Mouse (Mus musculus): ENCODE results near the gene Cdt1. TPM values are rescaled to one million over a fixed set of nuclear protein-coding genes. Genes with fewer than 3 reads are reported as not detected.

Cdt1 gene
- polyA plus RNA-seq, 1 experiment from 2014 or later = 47.6 TPM

- no peak for DNase-seq (ENCODE audit: low spot score)
- peak overlapping the region; percentile 85 for H3K27ac ChIP-seq
- no peaks in the 10 kb centered on the region for H3K9me3 ChIP-seq
- H3K36me3 ChIP-seq = peaks cover 34% of the 10 kb centered on the region
- no peaks in the 10 kb centered on the region for H3K27me3 ChIP-seq (ENCODE audit: insufficient read depth, poor library complexity, severe bottlenecking)
- H3K4me3 ChIP-seq = no peak overlapping the region; the same call in 1 of the 2 replicates
- WGBS = 63% methylated on average over 2 of the region's 2 CpGs
- peaks cover 74% of the 10 kb centered on the region for H3K4me1 ChIP-seq
These were observed 30.0 kb upstream of the Cdt1 start for GRCm38 (mm10) chr8:122537812-122538211.

GRCm38 (mm10) chr8:122538310-122539076, 29.3 kb upstream of the Cdt1 start:
- Histone ChIP-seq H3K36me3 (peaks cover 38% of the 10 kb centered on the region), H3K4me1 (peaks cover 75% of the 10 kb centered on the region), H3K27me3 (ENCODE audit: insufficient read depth, poor library complexity, severe bottlenecking) (no peaks in the 10 kb centered on the region), H3K4me3 (no peak overlapping the region), H3K9me3 (no peaks in the 10 kb centered on the region), H3K27ac (peak overlapping the region; percentile 85; the same call in 1 of the 2 replicates)
- WGBS = 91% methylated on average over 9 of the region's 9 CpGs
- DNase-seq (ENCODE audit: low spot score) = no peak

GRCm38 (mm10) chr8:122544138-122544537, 23.7 kb upstream of the Cdt1 start:
- peaks cover 27% of the 10 kb centered on the region for H3K36me3 ChIP-seq
- no peaks in the 10 kb centered on the region for H3K9me3 ChIP-seq
- no peak for DNase-seq (ENCODE audit: low spot score)
- H3K4me3 ChIP-seq = no peak overlapping the region
- 89% methylated on average over 8 of the region's 8 CpGs for WGBS
- H3K27ac ChIP-seq = 0 out of 2 replicates have a peak overlapping the region, but pooled peaks have one; percentile 71
- no peaks in the 10 kb centered on the region for H3K27me3 ChIP-seq (ENCODE audit: insufficient read depth, poor library complexity, severe bottlenecking)
- H3K4me1 ChIP-seq = peaks cover 81% of the 10 kb centered on the region

GRCm38 (mm10) chr8:122546066-122546755, 21.6 kb upstream of the Cdt1 start:
- peak; percentile 93 for DNase-seq (ENCODE audit: low spot score)
- 47% methylated on average over 7 of the region's 7 CpGs for WGBS
- Histone ChIP-seq H3K4me1 (peaks cover 93% of the 10 kb centered on the region), H3K27ac (peak overlapping the region; percentile 87), H3K27me3 (ENCODE audit: insufficient read depth, poor library complexity, severe bottlenecking) (no peaks in the 10 kb centered on the region), H3K9me3 (no peaks in the 10 kb centered on the region), H3K4me3 (peak overlapping the region; percentile 88), H3K36me3 (peaks cover 20% of the 10 kb centered on the region)

- peaks cover 93% of the 10 kb centered on the region for H3K4me1 ChIP-seq
These were observed 20.9 kb upstream of the Cdt1 start for GRCm38 (mm10) chr8:122546811-122547453.

GRCm38 (mm10) chr8:122547815-122548214, 20.0 kb upstream of the Cdt1 start:
- H3K36me3 ChIP-seq = peaks cover 19% of the 10 kb centered on the region
- peaks cover 86% of the 10 kb centered on the region for H3K4me1 ChIP-seq
- peak; percentile 93 for DNase-seq (ENCODE audit: low spot score)
- no peaks in the 10 kb centered on the region for H3K9me3 ChIP-seq
- peak overlapping the region; percentile 87 for H3K27ac ChIP-seq
- WGBS = 25% methylated on average over 5 of the region's 5 CpGs
- peak overlapping the region; percentile 88 for H3K4me3 ChIP-seq
- H3K27me3 ChIP-seq (ENCODE audit: insufficient read depth, poor library complexity, severe bottlenecking) = no peaks in the 10 kb centered on the region

More at GRCm38 (mm10) chr8:122546811-122547453, 20.9 kb upstream of the Cdt1 start:
- H3K27me3 ChIP-seq (ENCODE audit: insufficient read depth, poor library complexity, severe bottlenecking) = no peaks in the 10 kb centered on the region
- no peaks in the 10 kb centered on the region for H3K9me3 ChIP-seq
- H3K4me3 ChIP-seq = peak overlapping the region; percentile 88
- DNase-seq (ENCODE audit: low spot score) = peak; percentile 79
- H3K27ac ChIP-seq = peak overlapping the region; percentile 87
- H3K36me3 ChIP-seq = peaks cover 20% of the 10 kb centered on the region
- 65% methylated on average over 24 of the region's 24 CpGs for WGBS

GRCm38 (mm10) chr8:122548331-122548730, 19.5 kb upstream of the Cdt1 start:
- WGBS = 53% methylated on average over 13 of the region's 13 CpGs
- DNase-seq (ENCODE audit: low spot score) = no peak
- Histone ChIP-seq H3K4me3 (peak overlapping the region; percentile 88), H3K4me1 (peaks cover 81% of the 10 kb centered on the region), H3K27ac (peak overlapping the region; percentile 87), H3K27me3 (ENCODE audit: insufficient read depth, poor library complexity, severe bottlenecking) (no peaks in the 10 kb centered on the region), H3K9me3 (no peaks in the 10 kb centered on the region), H3K36me3 (peaks cover 14% of the 10 kb centered on the region)

- H3K27ac ChIP-seq = peak overlapping the region; percentile 98
- 69% methylated on average over 3 of the region's 3 CpGs for WGBS
- H3K27me3 ChIP-seq (ENCODE audit: insufficient read depth, poor library complexity, severe bottlenecking) = no peaks in the 10 kb centered on the region
- H3K36me3 ChIP-seq = peaks cover 8% of the 10 kb centered on the region; the same call in 1 of the 2 replicates
- H3K4me1 ChIP-seq = peaks cover 76% of the 10 kb centered on the region
- DNase-seq (ENCODE audit: low spot score) = no peak
- no peaks in the 10 kb centered on the region for H3K9me3 ChIP-seq
- H3K4me3 ChIP-seq = peak overlapping the region; percentile 88
These were observed 18.9 kb upstream of the Cdt1 start for GRCm38 (mm10) chr8:122548891-122549439.

GRCm38 (mm10) chr8:122550234-122550994, 17.4 kb upstream of the Cdt1 start:
- no peaks in the 10 kb centered on the region; the same call in 1 of the 2 replicates for H3K36me3 ChIP-seq
- WGBS = 2% methylated on average over 52 of the region's 52 CpGs
- H3K4me1 ChIP-seq = peaks cover 66% of the 10 kb centered on the region
- peak; percentile 77 for DNase-seq (ENCODE audit: low spot score)
- H3K9me3 ChIP-seq = no peaks in the 10 kb centered on the region
- H3K4me3 ChIP-seq = peak overlapping the region; percentile 88
- no peaks in the 10 kb centered on the region for H3K27me3 ChIP-seq (ENCODE audit: insufficient read depth, poor library complexity, severe bottlenecking)
- H3K27ac ChIP-seq = peak overlapping the region; percentile 98

GRCm38 (mm10) chr8:122550995-122551264, 16.9 kb upstream of the Cdt1 start:
- Histone ChIP-seq H3K27me3 (ENCODE audit: insufficient read depth, poor library complexity, severe bottlenecking) (no peaks in the 10 kb centered on the region), H3K4me1 (peaks cover 61% of the 10 kb centered on the region), H3K27ac (peak overlapping the region; percentile 98), H3K4me3 (peak overlapping the region; percentile 88), H3K36me3 (no peaks in the 10 kb centered on the region; the same call in 1 of the 2 replicates), H3K9me3 (no peaks in the 10 kb centered on the region)
- WGBS = 0% methylated on average over 43 of the region's 43 CpGs
- no peak for DNase-seq (ENCODE audit: low spot score)

GRCm38 (mm10) chr8:122551265-122552051, 16.4 kb upstream of the Cdt1 start, which contains the start of gene Piezo1:
Gene Piezo1 (minus strand): TSS chr8:122551329.
- peak; percentile 96 for DNase-seq (ENCODE audit: low spot score)
- WGBS = 10% methylated on average over 56 of the region's 56 CpGs
- Histone ChIP-seq H3K27ac (peak within 1 kb of the TSS; percentile 98), H3K4me3 (peak within 1 kb of the TSS; percentile 88), H3K9me3 (no peaks in the 10 kb centered on the region), H3K4me1 (peaks cover 61% of the 10 kb centered on the region), H3K27me3 (ENCODE audit: insufficient read depth, poor library complexity, severe bottlenecking) (no peaks in the 10 kb centered on the region), H3K36me3 (no peaks in the 10 kb centered on the region; the same call in 1 of the 2 replicates)
